Mouse (Mus musculus): Measurements from ENCODE around the gene Wipf1. TPM values are rescaled to one million over a fixed set of nuclear protein-coding genes. Genes with fewer than 3 reads are reported as not detected.

Wipf1 gene
- 5.7 and 6.1 TPM in 2 replicates for polyA plus RNA-seq (2016; fragmentation: Nextera tagmentation; extraction: Ambion mirVana)

DNA sequence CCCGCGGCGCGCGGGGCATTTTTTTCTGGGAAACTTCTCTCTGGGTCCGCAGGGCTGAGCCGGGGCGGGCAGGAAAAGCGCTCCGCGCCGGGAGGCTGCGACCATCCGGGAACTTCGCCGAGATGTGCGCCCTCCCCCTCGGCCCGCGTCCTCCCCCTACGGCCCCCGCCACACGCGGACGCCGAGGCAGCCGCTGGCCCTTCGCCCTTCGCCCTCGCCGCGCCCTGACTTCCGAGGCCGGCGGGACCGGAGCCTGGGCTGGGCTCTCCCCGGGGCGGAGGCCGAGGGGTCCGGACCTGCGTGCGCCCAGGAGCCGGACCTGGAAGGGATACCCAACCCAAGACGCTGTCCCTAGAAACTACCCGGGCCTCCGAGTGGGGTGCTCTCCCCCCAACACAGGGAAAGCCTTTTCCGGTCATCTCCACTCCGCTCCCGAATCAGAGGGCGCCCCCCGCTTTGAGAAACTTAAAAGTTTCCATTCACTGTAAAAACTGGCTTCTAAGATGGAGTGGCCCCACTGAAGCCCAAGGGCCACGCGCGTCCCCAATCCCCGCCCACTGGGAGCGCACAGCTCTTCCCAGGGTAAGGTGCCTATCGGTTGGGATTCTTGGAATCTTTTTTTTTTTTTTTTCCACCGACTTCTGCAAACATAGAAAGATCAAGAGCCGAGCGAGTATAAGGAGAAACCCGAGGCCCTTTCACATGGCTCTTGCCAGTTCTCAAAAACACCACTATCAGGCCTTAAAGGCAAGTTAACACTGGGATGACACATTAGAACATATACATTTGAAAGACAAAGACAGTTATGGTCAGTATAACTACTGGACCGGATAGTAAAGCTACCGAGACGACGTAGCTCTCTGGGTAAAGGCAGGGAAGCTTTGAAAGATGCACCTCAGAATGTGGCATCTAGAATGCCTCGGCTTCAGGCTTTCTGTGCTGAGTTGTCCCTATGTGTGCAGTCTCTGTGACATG is at the start of gene Wipf1:
Gene Wipf1 (minus strand): TSS at position 379 of the 975 bp plus-strand sequence.
- no peaks in the 10 kb centered on the region for H3K9me3 ChIP-seq (replicated peaks)
- H3K4me2 ChIP-seq, result peak within 1 kb of the TSS; percentile 96
- ATAC-seq, result peak; percentile 69
- peak within 1 kb of the TSS; percentile 70 for H3K4me3 ChIP-seq
- peak within 1 kb of the TSS; percentile 75 for H3K27ac ChIP-seq
- H3K36me3 ChIP-seq, result no peaks in the 10 kb centered on the region
- H3K4me1 ChIP-seq, result peaks cover 56% of the 10 kb centered on the region
- 5% methylated on average over 66 of the region's 66 CpGs for WGBS (ENCODE audit: insufficient replicate concordance)
- peak within 1 kb of the TSS; percentile 79 for H3K9ac ChIP-seq
- H3K27me3 ChIP-seq (replicated peaks), result peaks cover 23% of the 10 kb centered on the region

DNA sequence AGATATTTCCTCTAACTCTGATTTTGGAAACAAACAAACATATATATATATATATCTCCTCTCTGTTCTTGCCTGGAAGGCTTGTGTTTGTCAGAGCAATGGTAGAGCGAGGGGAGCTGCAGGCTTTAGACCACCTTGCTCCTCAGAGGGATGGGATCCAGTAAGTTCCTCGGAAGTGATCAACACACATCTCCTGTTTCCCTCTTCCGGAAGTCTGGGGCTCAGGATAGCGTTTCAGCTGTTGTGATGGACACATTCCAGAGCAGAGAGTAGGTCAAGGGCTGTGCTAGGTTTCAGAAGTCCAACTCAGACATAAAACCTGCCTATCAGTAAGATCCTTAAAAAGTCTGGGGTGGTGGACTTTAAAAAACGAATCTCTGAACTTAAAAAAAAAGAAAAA is 49.6 kb upstream of the Wipf1 start:
- no peak overlapping the region for H3K4me3 ChIP-seq
- H3K4me2 ChIP-seq, result no peak overlapping the region
- 32% methylated on average over 5 of the region's 5 CpGs for WGBS (ENCODE audit: insufficient replicate concordance)
- H3K9me3 ChIP-seq (replicated peaks), result no peaks in the 10 kb centered on the region
- peaks cover 2% of the 10 kb centered on the region for H3K27me3 ChIP-seq (replicated peaks)
- no peak overlapping the region for H3K9ac ChIP-seq
- no peaks in the 10 kb centered on the region for H3K36me3 ChIP-seq
- H3K4me1 ChIP-seq, result no peaks in the 10 kb centered on the region
- H3K27ac ChIP-seq, result no peak overlapping the region
- no peak for ATAC-seq

DNA sequence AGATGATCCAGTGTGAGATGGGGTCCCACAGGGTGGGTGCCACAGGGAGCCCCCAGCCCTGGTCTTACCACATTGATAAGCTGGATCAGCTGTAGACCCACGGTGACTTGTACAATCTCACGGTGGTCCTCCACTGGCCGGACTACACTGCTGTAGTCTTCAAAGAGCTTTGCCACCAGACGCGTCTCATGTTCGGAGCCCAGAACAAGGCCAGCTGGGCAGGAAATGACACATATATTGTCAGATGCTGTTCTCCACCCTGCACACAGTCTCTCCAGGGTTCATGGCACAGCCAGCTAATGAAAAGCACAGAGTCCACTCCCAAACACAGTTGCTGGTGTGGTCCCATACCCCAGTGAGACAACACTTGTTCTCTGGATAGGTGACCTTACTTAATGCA is 44.9 kb upstream of the Wipf1 start:
- Histone ChIP-seq H3K9me3 (replicated peaks) (no peaks in the 10 kb centered on the region), H3K4me3 (no peak overlapping the region), H3K9ac (no peak overlapping the region), H3K27ac (no peak overlapping the region), H3K36me3 (no peaks in the 10 kb centered on the region), H3K4me2 (no peak overlapping the region), H3K4me1 (no peaks in the 10 kb centered on the region), H3K27me3 (replicated peaks) (peaks cover 7% of the 10 kb centered on the region; the same call in 1 of the 2 replicates)
- 66% methylated on average over 6 of the region's 6 CpGs for WGBS (ENCODE audit: insufficient replicate concordance)
- no peak for ATAC-seq

DNA sequence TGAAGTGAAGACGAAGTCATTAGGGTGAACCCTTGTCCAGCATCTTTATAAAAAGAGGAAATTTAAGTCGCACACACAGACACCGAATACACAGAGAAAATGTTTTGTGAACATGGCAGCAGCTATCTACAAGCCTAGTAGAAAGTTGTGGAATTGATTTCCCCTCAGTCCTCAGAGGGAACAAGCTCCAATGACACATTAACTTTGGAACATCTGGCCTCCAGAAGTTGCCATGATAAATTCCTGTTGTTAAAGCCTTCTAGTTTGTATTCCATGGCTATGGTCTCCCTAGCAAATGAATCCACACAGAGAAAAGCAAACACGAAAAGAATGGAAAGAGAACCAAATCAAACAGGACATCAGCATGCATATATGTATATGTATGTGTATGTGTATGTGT is 44.0 kb upstream of the Wipf1 start:
- H3K9me3 ChIP-seq (replicated peaks), result no peaks in the 10 kb centered on the region
- H3K27me3 ChIP-seq (replicated peaks), result peaks cover 8% of the 10 kb centered on the region; the same call in 1 of the 2 replicates
- H3K4me1 ChIP-seq, result no peaks in the 10 kb centered on the region
- no peak overlapping the region for H3K9ac ChIP-seq
- ATAC-seq, result no peak
- no peak overlapping the region for H3K27ac ChIP-seq
- no peak overlapping the region for H3K4me3 ChIP-seq
- 64% methylated on average over 4 of the region's 4 CpGs for WGBS (ENCODE audit: insufficient replicate concordance)
- no peak overlapping the region for H3K4me2 ChIP-seq
- H3K36me3 ChIP-seq, result no peaks in the 10 kb centered on the region

- no peak overlapping the region for H3K9ac ChIP-seq
- ATAC-seq, result no peak
- H3K27ac ChIP-seq, result no peak overlapping the region
- H3K27me3 ChIP-seq (replicated peaks), result peaks cover 16% of the 10 kb centered on the region; the same call in 1 of the 2 replicates
- WGBS (ENCODE audit: insufficient replicate concordance), result 40% methylated on average over 23 of the region's 23 CpGs
- no peaks in the 10 kb centered on the region for H3K9me3 ChIP-seq (replicated peaks)
- H3K4me1 ChIP-seq, result no peaks in the 10 kb centered on the region
- H3K36me3 ChIP-seq, result no peaks in the 10 kb centered on the region
- no peak overlapping the region for H3K4me3 ChIP-seq
- H3K4me2 ChIP-seq, result no peak overlapping the region
These were observed 43.2 kb upstream of the Wipf1 start for GRCm38 (mm10) chr2:73572539-73573372.

DNA sequence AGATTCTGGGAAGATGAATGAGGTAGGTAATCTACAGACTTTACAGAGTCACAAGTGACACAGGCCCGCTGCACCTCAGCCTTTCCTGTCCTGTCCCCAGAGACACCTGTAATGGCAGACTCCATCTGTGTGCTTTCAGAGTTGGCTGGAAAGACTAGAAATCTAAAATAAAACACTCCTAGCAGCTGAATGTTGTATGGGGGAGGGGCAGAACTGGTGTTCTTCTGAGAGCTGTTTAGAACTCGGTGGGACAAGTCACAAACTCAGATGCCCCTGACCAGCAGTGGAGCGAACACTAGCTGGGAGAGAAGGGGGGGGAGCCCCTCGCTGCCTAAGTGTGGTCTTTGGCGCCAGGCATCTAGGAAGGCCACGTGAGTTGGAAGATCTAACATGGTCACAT is 42.4 kb upstream of the Wipf1 start:
- no peak overlapping the region for H3K27ac ChIP-seq
- H3K9ac ChIP-seq, result no peak overlapping the region
- H3K9me3 ChIP-seq (replicated peaks), result no peaks in the 10 kb centered on the region
- peaks cover 17% of the 10 kb centered on the region; the same call in 1 of the 2 replicates for H3K27me3 ChIP-seq (replicated peaks)
- no peak for ATAC-seq
- H3K4me2 ChIP-seq, result no peak overlapping the region
- H3K36me3 ChIP-seq, result no peaks in the 10 kb centered on the region
- H3K4me3 ChIP-seq, result no peak overlapping the region
- H3K4me1 ChIP-seq, result no peaks in the 10 kb centered on the region
- 68% methylated on average over 6 of the region's 6 CpGs for WGBS (ENCODE audit: insufficient replicate concordance)

GRCm38 (mm10) chr2:73571304-73571703 is 41.8 kb upstream of the Wipf1 start:
- Histone ChIP-seq H3K36me3 (no peaks in the 10 kb centered on the region), H3K27ac (no peak overlapping the region), H3K9ac (no peak overlapping the region), H3K4me2 (no peak overlapping the region), H3K4me3 (no peak overlapping the region), H3K9me3 (replicated peaks) (no peaks in the 10 kb centered on the region), H3K4me1 (no peaks in the 10 kb centered on the region), H3K27me3 (replicated peaks) (peaks cover 17% of the 10 kb centered on the region; the same call in 1 of the 2 replicates)
- ATAC-seq, result no peak
- 75% methylated on average over 9 of the region's 9 CpGs for WGBS (ENCODE audit: insufficient replicate concordance)

- WGBS (ENCODE audit: insufficient replicate concordance), result 19% methylated on average over 8 of the region's 8 CpGs
- H3K4me3 ChIP-seq, result peak overlapping the region; percentile 17
- 0 out of 2 replicates have a peak, but pooled peaks have one; percentile 21 for ATAC-seq
These were observed 37.6 kb upstream of the Wipf1 start for GRCm38 (mm10) chr2:73566989-73567605.

GRCm38 (mm10) chr2:73566162-73566561 is 36.6 kb upstream of the Wipf1 start:
- no peaks in the 10 kb centered on the region for H3K9me3 ChIP-seq (replicated peaks)
- H3K4me1 ChIP-seq, result peaks cover 7% of the 10 kb centered on the region
- H3K27ac ChIP-seq, result no peak overlapping the region
- H3K27me3 ChIP-seq (replicated peaks), result peaks cover 20% of the 10 kb centered on the region; the same call in 1 of the 2 replicates
- no peak overlapping the region for H3K9ac ChIP-seq
- no peak overlapping the region for H3K4me3 ChIP-seq
- 30% methylated on average over 7 of the region's 7 CpGs for WGBS (ENCODE audit: insufficient replicate concordance)
- H3K4me2 ChIP-seq, result no peak overlapping the region
- no peaks in the 10 kb centered on the region for H3K36me3 ChIP-seq
- ATAC-seq, result no peak

More at GRCm38 (mm10) chr2:73566989-73567605, 37.6 kb upstream of the Wipf1 start:
- peaks cover 17% of the 10 kb centered on the region; the same call in 1 of the 2 replicates for H3K27me3 ChIP-seq (replicated peaks)
- H3K4me1 ChIP-seq, result no peaks in the 10 kb centered on the region
- no peak overlapping the region for H3K27ac ChIP-seq
- H3K9ac ChIP-seq, result no peak overlapping the region
- H3K9me3 ChIP-seq (replicated peaks), result no peaks in the 10 kb centered on the region
- H3K36me3 ChIP-seq, result no peaks in the 10 kb centered on the region
- peak overlapping the region; percentile 57 for H3K4me2 ChIP-seq

GRCm38 (mm10) chr2:73563690-73564089 is 34.2 kb upstream of the Wipf1 start:
- no peak for ATAC-seq
- WGBS (ENCODE audit: insufficient replicate concordance), result 72% methylated on average over 7 of the region's 7 CpGs
- Histone ChIP-seq H3K27ac (no peak overlapping the region), H3K4me3 (no peak overlapping the region), H3K36me3 (no peaks in the 10 kb centered on the region), H3K4me1 (peaks cover 12% of the 10 kb centered on the region), H3K4me2 (no peak overlapping the region), H3K27me3 (replicated peaks) (peaks cover 25% of the 10 kb centered on the region), H3K9ac (no peak overlapping the region), H3K9me3 (replicated peaks) (no peaks in the 10 kb centered on the region)

DNA sequence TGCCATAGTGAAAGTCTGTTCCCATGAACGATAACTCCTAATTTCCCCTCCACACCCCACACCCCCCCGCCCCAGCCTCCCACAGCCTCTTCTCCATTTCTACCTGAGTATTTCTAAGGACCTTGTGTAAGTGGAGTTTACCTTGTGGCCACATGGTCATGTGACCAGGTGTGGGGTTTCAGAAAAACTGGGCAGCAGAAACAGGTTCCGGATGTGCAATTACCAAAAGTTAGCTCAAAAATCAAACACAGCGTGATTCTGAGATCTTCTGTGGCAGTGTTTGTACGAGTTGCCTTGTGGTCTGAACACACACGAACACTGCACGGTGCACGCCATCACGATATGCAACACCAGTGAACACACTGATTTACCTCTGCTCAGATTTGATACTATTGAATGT is 33.1 kb upstream of the Wipf1 start:
- H3K4me3 ChIP-seq, result no peak overlapping the region
- peaks cover 15% of the 10 kb centered on the region for H3K27me3 ChIP-seq (replicated peaks)
- H3K27ac ChIP-seq, result no peak overlapping the region
- H3K4me1 ChIP-seq, result peaks cover 12% of the 10 kb centered on the region
- 84% methylated on average over 9 of the region's 9 CpGs for WGBS (ENCODE audit: insufficient replicate concordance)
- no peak for ATAC-seq
- H3K9ac ChIP-seq, result no peak overlapping the region
- H3K4me2 ChIP-seq, result no peak overlapping the region
- H3K9me3 ChIP-seq (replicated peaks), result no peaks in the 10 kb centered on the region
- no peaks in the 10 kb centered on the region for H3K36me3 ChIP-seq
